Comparison of ENCODE assay signal across 15 mouse cellular contexts in the genomic region with DNA sequence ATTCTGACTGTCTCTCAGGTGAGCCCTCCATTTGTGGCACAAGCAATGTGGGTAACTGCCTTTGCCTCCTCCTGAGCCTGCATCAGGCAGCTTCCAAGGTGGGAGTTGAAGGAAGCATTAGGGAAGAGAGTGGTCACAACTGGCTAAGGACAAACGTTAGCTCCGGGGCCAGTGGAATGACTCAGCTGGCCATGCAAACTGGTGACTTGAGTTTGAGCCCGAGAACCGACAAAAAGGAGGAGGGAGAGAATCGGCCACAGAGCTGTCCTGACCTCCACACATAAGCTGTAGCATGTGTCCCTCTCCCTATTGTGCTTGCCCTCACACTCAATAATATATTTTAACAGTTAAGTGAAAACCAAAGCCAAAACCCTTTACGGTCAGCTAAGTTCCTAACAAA.
DNase-seq lines count a peak whose midpoint lies in the region; ATAC-seq and TF ChIP-seq lines count a peak whose summit lies in the region.
"Had no signal": no experiment of that assay in that cellular context is flagged by ENCODE, and none has a peak within 500 bp of the region (broad histone marks: within the 10 kb centered on the region; RNA-seq: fewer than 3 reads in every experiment).

No protein-coding gene starts in this region.

- no peak for TF ChIP-seq CTCF in heart, postnatal 0 days (IDR thresholded peaks at IDR 0.05; ENCODE audit: low read depth)

- H3K4me2 ChIP-seq in forebrain, embryonic 11.5 days (ENCODE audit: low read depth, low read length, severe bottlenecking), result no peak overlapping the region
- H3K4me2 ChIP-seq in heart, postnatal 0 days (ENCODE audit: low read depth, low read length), result no peak overlapping the region
- H3K4me2 ChIP-seq in neural tube, embryonic 15.5 days, result no peak overlapping the region
- H3K4me2 ChIP-seq: forebrain, embryonic 12.5 days; hindbrain, embryonic 14.5 days; neural tube, embryonic 12.5 days had no signal

- DNase-seq in forebrain, embryonic 10.5 days (ENCODE audit: extremely low spot score, low spot score), result no peak
- no peak for DNase-seq in forebrain, embryonic 11.5 days (ENCODE audit: low spot score)
- DNase-seq in heart, postnatal 0 days (ENCODE audit: low spot score), result no peak
- DNase-seq in heart, postnatal 14 days, result no peak
- DNase-seq in neural tube, embryonic 10.5 days (ENCODE audit: extremely low spot score, low spot score), result no peak
- no peak for DNase-seq in right cerebral cortex, adult 2 months (ENCODE audit: low spot score in 2 of 2)
- DNase-seq: cerebellum, adult 11 months; cerebellum, postnatal 36 days had no signal

- 88% methylated on average over 6 of the region's 6 CpGs for WGBS in forebrain, embryonic 10.5 days
- WGBS in forebrain, embryonic 11.5 days, result 88% methylated on average over 6 of the region's 6 CpGs
- 67% methylated on average over 6 of the region's 6 CpGs for WGBS in heart, postnatal 0 days
- 80% methylated on average over 6 of the region's 6 CpGs for WGBS in neural tube, embryonic 15.5 days

- no peak overlapping the region for H3K4me3 ChIP-seq in forebrain, embryonic 10.5 days
- no peak overlapping the region for H3K4me3 ChIP-seq in forebrain, embryonic 11.5 days (ENCODE audit: low read depth, low read length)
- H3K4me3 ChIP-seq in heart, postnatal 0 days (ENCODE audit: low read depth, low read length), result no peak overlapping the region
- no peak overlapping the region for H3K4me3 ChIP-seq in neural tube, embryonic 15.5 days (replicated peaks)
- H3K4me3 ChIP-seq: forebrain, embryonic 12.5 days; megakaryocyte, embryonic 14.5 days; neural tube, embryonic 12.5 days had no signal

- no peaks in the 10 kb centered on the region for H3K4me1 ChIP-seq in forebrain, embryonic 10.5 days
- H3K4me1 ChIP-seq in forebrain, embryonic 11.5 days (replicated peaks; ENCODE audit: control insufficient read depth, insufficient read depth, low read length), result no peaks in the 10 kb centered on the region
- peaks cover 28% of the 10 kb centered on the region for H3K4me1 ChIP-seq in heart, postnatal 0 days (ENCODE audit: control insufficient read depth, insufficient read depth)
- H3K4me1 ChIP-seq in neural tube, embryonic 15.5 days, result peaks cover 25% of the 10 kb centered on the region
- H3K4me1 ChIP-seq: forebrain, embryonic 12.5 days; neural tube, embryonic 12.5 days had no signal

- H3K9ac ChIP-seq in forebrain, embryonic 11.5 days (ENCODE audit: low read length), result no peak overlapping the region
- H3K9ac ChIP-seq in heart, postnatal 0 days (replicated peaks; ENCODE audit: low read depth, low read length), result no peak overlapping the region
- no peak overlapping the region for H3K9ac ChIP-seq in neural tube, embryonic 15.5 days (replicated peaks)
- H3K9ac ChIP-seq: forebrain, embryonic 12.5 days; hindbrain, embryonic 14.5 days; neural tube, embryonic 12.5 days had no signal

- 0 out of 2 replicates have a peak overlapping the region, but pooled peaks have one; percentile 15 for H3K27ac ChIP-seq in forebrain, embryonic 10.5 days
- H3K27ac ChIP-seq in forebrain, embryonic 11.5 days (ENCODE audit: low read depth, low read length), result no peak overlapping the region
- peak overlapping the region; percentile 87 for H3K27ac ChIP-seq in heart, postnatal 0 days (ENCODE audit: low read depth)
- H3K27ac ChIP-seq in neural tube, embryonic 15.5 days (replicated peaks), result peak overlapping the region; percentile 65
- H3K27ac ChIP-seq: forebrain, embryonic 12.5 days; hindbrain, embryonic 14.5 days; neural tube, embryonic 12.5 days had no signal

- H3K36me3 ChIP-seq in forebrain, embryonic 10.5 days (replicated peaks), result peaks cover 46% of the 10 kb centered on the region
- no peaks in the 10 kb centered on the region for H3K36me3 ChIP-seq in forebrain, embryonic 11.5 days (ENCODE audit: control insufficient read depth, insufficient read depth, low read length)
- no peaks in the 10 kb centered on the region for H3K36me3 ChIP-seq in heart, postnatal 0 days (replicated peaks; ENCODE audit: control insufficient read depth, insufficient read depth, low read length)
- no peaks in the 10 kb centered on the region; the same call in 1 of the 2 replicates for H3K36me3 ChIP-seq in neural tube, embryonic 15.5 days
- H3K36me3 ChIP-seq: G1E had no signal

- ATAC-seq in forebrain, embryonic 11.5 days (replicated peaks; ENCODE audit: low FRiP score), result no peak
- no peak for ATAC-seq in heart, postnatal 0 days (ENCODE audit: insufficient read depth, low read depth)
- ATAC-seq in neural tube, embryonic 15.5 days (ENCODE audit: low FRiP score), result no peak
- ATAC-seq: midbrain, embryonic 16.5 days had no signal

- intact Hi-C loops in heart, postnatal 14 days (cut with DNase I), result no loop called here

- no peaks in the 10 kb centered on the region for H3K27me3 ChIP-seq in forebrain, embryonic 10.5 days (ENCODE audit: poor library complexity, severe bottlenecking)
- H3K27me3 ChIP-seq in forebrain, embryonic 11.5 days (ENCODE audit: control insufficient read depth, insufficient read depth, low read length), result no peaks in the 10 kb centered on the region
- no peaks in the 10 kb centered on the region for H3K27me3 ChIP-seq in heart, postnatal 0 days (ENCODE audit: control insufficient read depth, insufficient read depth, low read length)
- H3K27me3 ChIP-seq in neural tube, embryonic 15.5 days (replicated peaks), result no peaks in the 10 kb centered on the region
- H3K27me3 ChIP-seq: forebrain, embryonic 12.5 days; neural tube, embryonic 12.5 days had no signal

- TF ChIP-seq EP300 in heart, postnatal 0 days (IDR thresholded peaks at IDR 0.05; ENCODE audit: low read depth), result no peak

- no peaks in the 10 kb centered on the region for H3K9me3 ChIP-seq in forebrain, embryonic 10.5 days
- H3K9me3 ChIP-seq in forebrain, embryonic 11.5 days (ENCODE audit: control insufficient read depth, low read length), result no peaks in the 10 kb centered on the region
- no peaks in the 10 kb centered on the region for H3K9me3 ChIP-seq in heart, postnatal 0 days (replicated peaks; ENCODE audit: control insufficient read depth, low read length)
- H3K9me3 ChIP-seq in neural tube, embryonic 15.5 days (replicated peaks), result no peaks in the 10 kb centered on the region
- H3K9me3 ChIP-seq: forebrain, embryonic 12.5 days; G1E; megakaryocyte, embryonic 14.5 days; neural tube, embryonic 12.5 days had no signal
